Mouse (Mus musculus) CH12.LX (cell line): ENCODE data around the gene Dnajb13. TPM values are rescaled to one million over a fixed set of nuclear protein-coding genes. Genes with fewer than 3 reads are reported as not detected.

Source experiments
- DNase-seq: peaks from one replicate; pipeline ENCODE4 v3.0.0-alpha.2; 2013; ENCODE audit errors: extremely low read depth
- H3K27ac ChIP-seq: 2 replicates; pipeline ENCODE4 v1.5.1; 2012; ENCODE audit warnings: low read depth, mild to moderate bottlenecking, control low read depth, moderate library complexity; ENCODE audit not compliant: insufficient read depth
- H3K27me3 ChIP-seq: replicated peaks from 2 replicates; pipeline ENCODE3; 2012; ENCODE audit warnings: inconsistent platforms
- H3K36me3 ChIP-seq, 2 experiments: replicated peaks in 1 of 2; 2 replicates each; pipeline versions ENCODE3 to v1.6.1; 2012; ENCODE audit warnings: inconsistent platforms in 1 of 2, low read length in 1 of 2, mild to moderate bottlenecking in 1 of 2, mixed read lengths in 1 of 2, moderate library complexity in 1 of 2; ENCODE audit not compliant: control insufficient read depth in 1 of 2, insufficient read depth in 1 of 2
- H3K4me1 ChIP-seq, 2 experiments: 2 replicates each; pipeline ENCODE4 v1.6.1; 2012; ENCODE audit warnings: inconsistent platforms in 1 of 2, moderate library complexity in 1 of 2; ENCODE audit not compliant: insufficient read depth in 2 of 2, control insufficient read depth in 1 of 2
- H3K4me2 ChIP-seq: 2 replicates; pipeline ENCODE4 v1.6.1; 2012; ENCODE audit warnings: low read depth, mild to moderate bottlenecking, control low read depth; ENCODE audit not compliant: poor library complexity, insufficient read depth, severe bottlenecking
- H3K4me3 ChIP-seq, 3 experiments: fragments of 150-350 bp in 1 of 3; sonication (generic) in 1 of 3; replicated peaks in 1 of 3; 2 replicates each; pipeline versions ENCODE3 to v1.5.1; 2011 to 2012; ENCODE audit warnings: low read depth in 2 of 3, low read length in 2 of 3, mild to moderate bottlenecking in 2 of 3, moderate library complexity in 2 of 3, control low read depth in 1 of 3, improper control_type of control experiment in 1 of 3, inconsistent platforms in 1 of 3, mixed read lengths in 1 of 3; ENCODE audit not compliant: poor library complexity in 1 of 3
- H3K79me2 ChIP-seq: replicated peaks from 2 replicates; pipeline ENCODE4 v1.6.1; 2012; ENCODE audit warnings: mild to moderate bottlenecking, moderate library complexity; ENCODE audit not compliant: control insufficient read depth, poor library complexity, insufficient read depth, severe bottlenecking; ENCODE audit errors: extremely low read depth
- H3K9ac ChIP-seq: 2 replicates; pipeline ENCODE4 v1.6.1; 2012; ENCODE audit warnings: low read depth, mild to moderate bottlenecking, control low read depth, moderate library complexity; ENCODE audit not compliant: insufficient read depth
- H3K9me3 ChIP-seq: replicated peaks from 2 replicates; pipeline ENCODE3; 2012; ENCODE audit warnings: low read length, inconsistent platforms, mixed read lengths
- BHLHE40 ChIP-seq: IDR thresholded peaks from 2 replicates; pipeline ENCODE4 v1.6.1; 2011; ENCODE audit warnings: mild to moderate bottlenecking, low read depth, low read length, improper control_type of control experiment
- CHD2 ChIP-seq: IDR thresholded peaks from 2 replicates; pipeline ENCODE4 v1.6.1; 2011; ENCODE audit warnings: low read length, improper control_type of control experiment
- GABPA ChIP-seq: IDR thresholded peaks from 2 replicates; pipeline ENCODE4 v1.6.1; 2012; ENCODE audit warnings: low read depth, low read length, improper control_type of control experiment, inconsistent platforms; ENCODE audit not compliant: insufficient replicate concordance
- IRF4 ChIP-seq: IDR thresholded peaks from 2 replicates; pipeline ENCODE4 v1.6.1; 2014; ENCODE audit warnings: low read depth, mild to moderate bottlenecking, inconsistent platforms, low read length, improper control_type of control experiment
- JUN ChIP-seq: IDR thresholded peaks from 2 replicates; pipeline ENCODE4 v1.6.1; 2011; ENCODE audit warnings: low read depth, mild to moderate bottlenecking, low read length, improper control_type of control experiment, moderate library complexity; ENCODE audit not compliant: insufficient read depth
- JUND ChIP-seq: conservative IDR thresholded peaks from 2 replicates; pipeline ENCODE4 v1.6.1; 2011; ENCODE audit warnings: low read depth, low read length, improper control_type of control experiment
- KAT2A ChIP-seq: IDR thresholded peaks from 2 replicates; pipeline ENCODE4 v1.6.1; 2012; ENCODE audit warnings: low read length, improper control_type of control experiment, inconsistent platforms; ENCODE audit not compliant: insufficient replicate concordance
- MAFK ChIP-seq: IDR thresholded peaks from 2 replicates; pipeline ENCODE4 v1.6.1; 2011; ENCODE audit warnings: low read length, improper control_type of control experiment; ENCODE audit not compliant: insufficient replicate concordance
- MAX ChIP-seq: IDR thresholded peaks from 2 replicates; pipeline ENCODE4 v1.6.1; 2011; ENCODE audit warnings: low read length, improper control_type of control experiment
- NELFE ChIP-seq: IDR thresholded peaks from 2 replicates; pipeline ENCODE4 v1.6.1; 2011; ENCODE audit warnings: low read depth, low read length, improper control_type of control experiment
- RCOR1 ChIP-seq: conservative IDR thresholded peaks from 2 replicates; pipeline ENCODE4 v1.6.1; 2012; ENCODE audit warnings: low read depth, mild to moderate bottlenecking, inconsistent platforms, low read length, improper control_type of control experiment
- SIN3A ChIP-seq: IDR thresholded peaks from 2 replicates; pipeline ENCODE4 v1.6.1; 2012; ENCODE audit warnings: low read length, improper control_type of control experiment, inconsistent platforms
- SMC3 ChIP-seq: IDR thresholded peaks from 2 replicates; pipeline ENCODE4 v1.6.1; 2011; ENCODE audit warnings: low read depth, low read length, improper control_type of control experiment
- UBTF ChIP-seq: IDR thresholded peaks from 2 replicates; pipeline ENCODE4 v1.6.1; 2012; ENCODE audit warnings: low read depth, mild to moderate bottlenecking, inconsistent platforms, low read length, improper control_type of control experiment, moderate library complexity
- USF1 ChIP-seq: IDR thresholded peaks from 2 replicates; pipeline ENCODE4 v1.6.1; 2014; ENCODE audit warnings: low read depth, mild to moderate bottlenecking, inconsistent platforms, low read length, improper control_type of control experiment
- ZMIZ1 ChIP-seq: IDR thresholded peaks from 2 replicates; pipeline ENCODE4 v1.6.1; 2012; ENCODE audit warnings: low read depth, mild to moderate bottlenecking, inconsistent platforms, low read length, improper control_type of control experiment
- dilution Hi-C: fragments of 300-500 bp; cut with MboI; formaldehyde crosslinking; loops from 2 replicates; pipeline ENCODE4 v1.14.3; 2020; ENCODE audit warnings: low sequenced_read_pairs; ENCODE audit not compliant: extremely low pct_unique_long_range_greater_than_20kb, extremely low pct_ligation_motif_present
- in situ Hi-C: fragments of 300-500 bp; cut with MboI; formaldehyde crosslinking; loops from 3 replicates; pipeline ENCODE4 v1.14.3; 2019; ENCODE audit warnings: low sequenced_read_pairs, low pct_ligation_motif_present, low pct_unique_long_range_greater_than_20kb, mixed read lengths
- polyA plus RNA-seq: library from polyadenylated mRNA; unstranded; fragments of >175 nt; gene quantifications from 2 replicates; pipeline ENCODE4 v1.2.1, GENCODE M21; 2012; ENCODE audit warnings: low read depth; ENCODE audit not compliant: insufficient read length
- total RNA-seq, 2 experiments: library from RNA; depleted of rRNA; stranded (reverse); fragments of 300-350 nt in 1 of 2; fragments of >200 nt in 1 of 2; gene quantifications; 2 replicates each; pipeline ENCODE4 v1.2.3; 2012 to 2014

Gene Dnajb13
- total and polyA plus RNA-seq, 3 experiments: 13.9 to 32.0 (median 15.6) TPM

- H3K36me3 ChIP-seq: peaks cover 17 to 47% of the 10 kb centered on the region in 2 experiments
- TF ChIP-seq ZMIZ1 (no peak), UBTF (no peak), JUN (no peak), RCOR1 (no peak), JUND (no peak), NELFE (no peak), USF1 (no peak)
- TF ChIP-seq, all 38 proteins: peak for 0
- H3K4me3 ChIP-seq: no peak overlapping the region
- H3K4me1 ChIP-seq: 0 out of 4 replicates have a peak, but pooled peaks cover 0 to 3% of the 10 kb centered on the region in 2 experiments
- no peaks in the 10 kb centered on the region for H3K9me3 ChIP-seq
- in situ Hi-C loops (no loop called here), dilution Hi-C loops (no loop called here)
- no peaks in the 10 kb centered on the region for H3K27me3 ChIP-seq
- H3K9ac ChIP-seq: no peak overlapping the region
- H3K4me2 ChIP-seq: no peak overlapping the region
- H3K79me2 ChIP-seq: no peaks in the 10 kb centered on the region
- no peak for DNase-seq
- H3K27ac ChIP-seq: no peak overlapping the region
Measured at GRCm38 (mm10) chr7:100471407-100471797, 43.4 kb downstream of the Dnajb13 start.

DNA sequence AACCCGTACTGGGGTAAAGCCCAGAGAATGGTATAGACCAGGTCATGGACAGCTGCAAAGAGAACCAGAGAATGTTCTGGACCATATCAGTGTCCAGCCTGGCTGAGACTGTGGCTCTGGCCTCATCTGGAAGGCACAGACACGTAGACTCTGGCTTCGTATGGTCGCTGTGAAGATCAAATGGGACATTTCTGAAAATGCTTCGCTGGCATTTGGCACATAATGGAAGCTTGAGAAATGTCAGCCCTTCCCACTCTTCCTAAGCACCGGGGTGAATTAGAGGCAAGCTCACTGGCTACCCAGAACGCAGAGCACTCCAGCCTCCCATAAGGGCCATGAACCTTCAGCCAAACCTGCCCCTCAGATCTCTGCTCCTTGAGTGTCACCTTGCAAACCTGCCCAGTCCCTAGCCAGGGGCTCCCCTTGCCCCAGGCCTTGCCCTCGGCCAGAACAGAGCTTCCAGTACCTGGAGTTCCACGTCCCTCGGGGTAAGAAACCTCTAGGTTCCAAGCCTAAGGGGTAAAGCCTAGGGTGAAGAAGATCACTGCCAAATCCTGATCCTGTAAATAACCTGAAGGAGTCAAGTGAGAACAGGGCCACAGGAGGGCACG lies 43.9 kb downstream of the Dnajb13 start:
- in situ Hi-C loops: no loop called here
- Histone ChIP-seq H3K9me3 (no peaks in the 10 kb centered on the region), H3K36me3 (peaks cover 17 to 51% of the 10 kb centered on the region in 2 experiments), H3K4me2 (no peak overlapping the region), H3K27me3 (no peaks in the 10 kb centered on the region), H3K79me2 (no peaks in the 10 kb centered on the region), H3K4me3 (no peak overlapping the region), H3K4me1 (0 out of 4 replicates have a peak, but pooled peaks cover 0 to 3% of the 10 kb centered on the region in 2 experiments), H3K9ac (no peak overlapping the region), H3K27ac (no peak overlapping the region)
- no peak for DNase-seq
- no peak for TF ChIP-seq IRF4
- TF ChIP-seq SIN3A: no peak
- no peak for TF ChIP-seq MAFK
- TF ChIP-seq BHLHE40: no peak
- no peak for TF ChIP-seq MAX
- TF ChIP-seq SMC3: no peak
- no peak for TF ChIP-seq NELFE
- dilution Hi-C loops: no loop called here

- 0 out of 4 replicates have a peak, but pooled peaks cover 0 to 3% of the 10 kb centered on the region in 2 experiments for H3K4me1 ChIP-seq
- H3K36me3 ChIP-seq: peaks cover 20 to 65% of the 10 kb centered on the region in 2 experiments
Measured at GRCm38 (mm10) chr7:100469502-100469901, 45.3 kb downstream of the Dnajb13 start.

More at GRCm38 (mm10) chr7:100469502-100469901, 45.3 kb downstream of the Dnajb13 start:
- in situ Hi-C loops (no loop called here), dilution Hi-C loops (no loop called here)
- TF ChIP-seq MAX (no peak), GABPA (no peak), CHD2 (no peak), KAT2A (no peak), MAFK (no peak)
- Histone ChIP-seq H3K9me3 (no peaks in the 10 kb centered on the region), H3K4me2 (no peak overlapping the region), H3K27me3 (no peaks in the 10 kb centered on the region), H3K27ac (no peak overlapping the region), H3K79me2 (no peaks in the 10 kb centered on the region), H3K4me3 (no peak overlapping the region), H3K9ac (no peak overlapping the region)
- no peak for DNase-seq
